8 mouse cellular contexts compared by ENCODE assay signal in the genomic region with DNA sequence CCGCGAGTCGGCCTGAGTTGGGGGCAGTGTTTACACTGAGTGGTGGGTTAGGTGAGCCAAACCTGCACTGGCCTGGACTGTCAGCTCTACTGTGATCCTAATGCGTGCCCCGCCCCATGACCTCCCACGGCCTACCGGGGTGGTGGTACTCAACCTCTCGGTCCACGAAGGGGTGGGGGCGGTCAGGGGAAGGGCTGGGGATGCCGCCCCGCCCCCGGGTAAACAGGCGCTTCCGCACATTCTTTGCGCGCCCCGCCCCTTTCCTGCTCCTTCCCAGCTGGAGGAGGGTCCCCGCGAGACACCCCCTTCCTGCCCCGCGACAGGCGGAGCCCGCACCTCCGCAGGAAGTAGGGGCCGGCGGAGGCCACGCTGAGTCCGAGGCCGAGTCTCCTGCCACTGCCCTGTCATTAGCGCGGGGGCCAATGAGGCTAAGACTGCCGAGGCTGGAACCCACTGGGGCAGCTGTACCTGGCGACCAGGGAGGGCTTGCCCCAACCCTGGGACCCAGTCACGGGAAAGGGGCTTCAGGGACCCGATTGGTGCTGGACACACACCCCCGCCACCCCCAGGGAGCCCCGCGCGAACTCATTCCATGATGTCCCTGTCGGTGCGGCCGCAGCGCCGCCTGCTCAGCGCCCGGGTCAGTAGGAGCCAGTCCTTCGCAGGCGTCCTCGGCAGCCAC. TPM values are rescaled to one million over a fixed set of nuclear protein-coding genes. Genes with fewer than 3 reads are reported as not detected.
DNase-seq lines count a peak whose midpoint lies in the region; ATAC-seq lines count a peak whose summit lies in the region.

No protein-coding gene starts in this region.

- H3K27ac ChIP-seq in hindbrain, embryonic 15.5 days (replicated peaks), result no peak overlapping the region
- no peak overlapping the region for H3K27ac ChIP-seq in midbrain, embryonic 15.5 days

- H3K4me1 ChIP-seq in hindbrain, embryonic 15.5 days (replicated peaks), result peaks cover 23% of the 10 kb centered on the region
- peaks cover 16% of the 10 kb centered on the region for H3K4me1 ChIP-seq in midbrain, embryonic 15.5 days

- H3K27me3 ChIP-seq in hindbrain, embryonic 15.5 days, result peaks cover 11% of the 10 kb centered on the region; the same call in 1 of the 2 replicates
- peaks cover 15% of the 10 kb centered on the region for H3K27me3 ChIP-seq in midbrain, embryonic 15.5 days (replicated peaks)

- peak overlapping the region; percentile 88 for H3K4me2 ChIP-seq in hindbrain, embryonic 15.5 days
- H3K4me2 ChIP-seq in midbrain, embryonic 15.5 days, result peak overlapping the region; percentile 88

- ATAC-seq in hindbrain, embryonic 15.5 days (ENCODE audit: low FRiP score, low read depth), result peak; percentile 52
- peak; percentile 37 for ATAC-seq in midbrain, embryonic 15.5 days (replicated peaks)

- H3K9me3 ChIP-seq in hindbrain, embryonic 15.5 days, result no peaks in the 10 kb centered on the region
- no peaks in the 10 kb centered on the region for H3K9me3 ChIP-seq in midbrain, embryonic 15.5 days

- H3K9ac ChIP-seq in hindbrain, embryonic 15.5 days, result peak overlapping the region; percentile 37
- peak overlapping the region; percentile 28 for H3K9ac ChIP-seq in midbrain, embryonic 15.5 days

- WGBS in hindbrain, embryonic 15.5 days, result 1% methylated on average over 47 of the region's 50 CpGs
- WGBS in midbrain, embryonic 15.5 days, result 3% methylated on average over 41 of the region's 50 CpGs

- peaks cover 38% of the 10 kb centered on the region for H3K36me3 ChIP-seq in hindbrain, embryonic 15.5 days
- peaks cover 27% of the 10 kb centered on the region for H3K36me3 ChIP-seq in midbrain, embryonic 15.5 days (replicated peaks)

- H3K4me3 ChIP-seq in hindbrain, embryonic 15.5 days, result peak overlapping the region; percentile 39
- H3K4me3 ChIP-seq in midbrain, embryonic 15.5 days, result peak overlapping the region; percentile 37

- DNase-seq in ES-CJ7 (ENCODE audit: low read depth, low spot score) (peak; percentile 60), liver (peak; percentile 65)
- DNase-seq in adrenal gland, postnatal 25 days, result peak; percentile 80
- DNase-seq in gastrocnemius, postnatal 10 days, result peak; percentile 67
- peak; percentile 77 to 82 for DNase-seq in thymus, postnatal 10 days (ENCODE audit: low spot score in 2 of 2)
- DNase-seq in frontal cortex, postnatal 25 days (ENCODE audit: low spot score in 2 of 2), result no peak

RNA-seq across cellular contexts. Expression of a gene that starts 8.9 kb away (rescaled TPM):
- total RNA-seq in adrenal gland, postnatal 25 days (2021), result 27.7 and 33.5 TPM in 2 replicates
- total RNA-seq in gastrocnemius, postnatal 10 days (2021), result 10 to 100 TPM; 20.7 to 26.9 TPM
- polyA plus RNA-seq in hindbrain, embryonic 15.5 days (2015; fragmentation: Nextera tagmentation; extraction: Ambion mirVana), result 35.2 and 39.3 TPM in 2 replicates
- polyA plus RNA-seq in midbrain, embryonic 15.5 days (2015; fragmentation: Nextera tagmentation; extraction: Ambion mirVana), result 35.4 and 36.5 TPM in 2 replicates

RNA-seq across cellular contexts. Expression of a gene that starts 22.4 kb away (rescaled TPM):
- total RNA-seq in adrenal gland, postnatal 25 days (2021), result 61.5 and 74.2 TPM in 2 replicates
- 10 to 100 TPM; 43.7 to 46.7 TPM for total RNA-seq in gastrocnemius, postnatal 10 days (2021)
- 100 and 101 TPM in 2 replicates for polyA plus RNA-seq in hindbrain, embryonic 15.5 days (2015; fragmentation: Nextera tagmentation; extraction: Ambion mirVana)
- 108 and 129 TPM in 2 replicates for polyA plus RNA-seq in midbrain, embryonic 15.5 days (2015; fragmentation: Nextera tagmentation; extraction: Ambion mirVana)

RNA-seq across cellular contexts. Expression of a gene that starts 23.2 kb away (rescaled TPM):
- 1.2 TPM in 1 of 2 replicates, not detected in the other for total RNA-seq in adrenal gland, postnatal 25 days (2021)
- total RNA-seq in gastrocnemius, postnatal 10 days (2021), result under 1 TPM; 0.84 to 0.85 TPM
- polyA plus RNA-seq in hindbrain, embryonic 15.5 days (2015; fragmentation: Nextera tagmentation; extraction: Ambion mirVana), result 0.56 and 0.80 TPM in 2 replicates
- 1.0 and 1.1 TPM in 2 replicates for polyA plus RNA-seq in midbrain, embryonic 15.5 days (2015; fragmentation: Nextera tagmentation; extraction: Ambion mirVana)

RNA-seq across cellular contexts. Expression of a gene that starts 48.1 kb away (rescaled TPM):
- total RNA-seq in adrenal gland, postnatal 25 days (2021), result 108 and 110 TPM in 2 replicates
- 10 to 100 TPM; 49.3 to 54.2 TPM for total RNA-seq in gastrocnemius, postnatal 10 days (2021)
- 222 and 231 TPM in 2 replicates for polyA plus RNA-seq in hindbrain, embryonic 15.5 days (2015; fragmentation: Nextera tagmentation; extraction: Ambion mirVana)
- polyA plus RNA-seq in midbrain, embryonic 15.5 days (2015; fragmentation: Nextera tagmentation; extraction: Ambion mirVana), result 234 and 240 TPM in 2 replicates

Comparison
In these comparisons a context has a peak if more than half of its experiments do, and no peak if none do; other contexts are left out.
1. DNase-seq: peak in ES-CJ7 (single experiment), adrenal gland, postnatal 25 days (single experiment), gastrocnemius, postnatal 10 days (single experiment), liver (single experiment) and thymus, postnatal 10 days (2 of 2); none in frontal cortex, postnatal 25 days (0 of 2).